In the genomic region with DNA sequence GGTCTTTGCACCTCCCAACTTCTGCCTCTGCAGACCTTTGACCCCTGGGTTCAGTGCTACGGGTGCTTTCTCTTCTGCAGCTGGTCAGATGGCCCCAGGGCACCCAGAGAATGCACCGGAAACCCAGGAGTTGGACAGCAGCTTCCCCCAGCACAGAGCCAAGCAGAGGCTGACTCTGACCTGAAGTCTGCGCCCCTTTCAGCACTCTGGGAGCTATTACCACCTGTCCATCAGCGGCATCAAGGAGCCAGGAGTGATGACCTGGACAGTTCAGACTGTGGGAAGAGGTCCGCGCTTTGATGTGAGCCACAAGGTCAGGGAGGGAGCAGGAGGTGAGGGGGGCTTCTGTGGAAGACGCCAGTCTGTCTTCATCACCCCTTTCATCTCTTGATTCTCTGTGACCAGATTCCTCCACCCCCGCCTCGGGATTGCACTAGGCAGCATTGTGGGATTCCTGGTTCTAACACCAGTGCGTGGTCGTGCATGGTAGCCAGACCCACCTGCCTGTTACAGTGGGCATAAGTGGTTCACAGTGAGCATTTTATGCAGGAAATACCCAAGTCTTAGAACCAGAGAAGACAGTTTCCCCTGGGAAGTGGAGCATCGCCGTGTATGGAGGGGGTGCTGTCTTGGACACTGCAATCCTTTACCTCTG, we compare ENCODE assay signal across 11 mouse cellular contexts. TPM values are rescaled to one million over a fixed set of nuclear protein-coding genes. Genes with fewer than 3 reads are reported as not detected.
A peak's percentile ranks its signal among the peaks of the same experiment; 100 is the strongest.
DNase-seq lines count a peak whose midpoint lies in the region; ATAC-seq and TF ChIP-seq lines count a peak whose summit lies in the region.
"Had no signal": no experiment of that assay in that cellular context is flagged by ENCODE, and none has a peak within 500 bp of the region (broad histone marks: within the 10 kb centered on the region; RNA-seq: fewer than 3 reads in every experiment).

No protein-coding gene starts in this region.

- DNase-seq in forebrain, embryonic 10.5 days (ENCODE audit: extremely low spot score, low spot score): peak; percentile 55
- DNase-seq in forebrain, postnatal 0 days: no peak
- DNase-seq in embryonic facial prominence, embryonic 10.5 days (ENCODE audit: low spot score): peak; percentile 78
- DNase-seq in kidney, adult 2 months: peak; percentile 27
- no peak for DNase-seq in adrenal gland, postnatal 36 days
- DNase-seq in cerebellum, adult 9-11 months: no peak
- DNase-seq in thymus, postnatal 0 days (ENCODE audit: low spot score): no peak

- no peak for ATAC-seq in forebrain, postnatal 0 days
- ATAC-seq in midbrain, embryonic 12.5 days (ENCODE audit: low FRiP score, low read depth): no peak
- ATAC-seq: Patski had no signal

- no peak overlapping the region for H3K4me2 ChIP-seq in forebrain, postnatal 0 days (ENCODE audit: low read depth)
- no peak overlapping the region for H3K4me2 ChIP-seq in midbrain, embryonic 12.5 days (replicated peaks)
- H3K4me2 ChIP-seq: liver, embryonic 15.5 days had no signal

- peaks cover 3% of the 10 kb centered on the region; the same call in 1 of the 2 replicates for H3K36me3 ChIP-seq in forebrain, embryonic 10.5 days (replicated peaks)
- H3K36me3 ChIP-seq in forebrain, postnatal 0 days (ENCODE audit: insufficient read depth): no peaks in the 10 kb centered on the region
- peaks cover under 1% of the 10 kb centered on the region; the same call in 1 of the 2 replicates for H3K36me3 ChIP-seq in embryonic facial prominence, embryonic 10.5 days (replicated peaks)
- no peaks in the 10 kb centered on the region for H3K36me3 ChIP-seq in kidney, adult 2 months (ENCODE audit: control insufficient read depth, insufficient read depth, low read length)
- no peaks in the 10 kb centered on the region for H3K36me3 ChIP-seq in midbrain, embryonic 12.5 days
- H3K36me3 ChIP-seq: liver, embryonic 15.5 days had no signal

- H3K27me3 ChIP-seq in forebrain, embryonic 10.5 days (ENCODE audit: poor library complexity, severe bottlenecking): peaks cover 54% of the 10 kb centered on the region
- H3K27me3 ChIP-seq in forebrain, postnatal 0 days (ENCODE audit: insufficient read depth, low read length): no peaks in the 10 kb centered on the region; the same call in 1 of the 2 replicates
- H3K27me3 ChIP-seq in embryonic facial prominence, embryonic 10.5 days (replicated peaks; ENCODE audit: low read depth, poor library complexity, severe bottlenecking): peaks cover 54% of the 10 kb centered on the region
- H3K27me3 ChIP-seq in kidney, adult 2 months (replicated peaks; ENCODE audit: control insufficient read depth, insufficient read depth, low read length): no peaks in the 10 kb centered on the region
- peaks cover 50% of the 10 kb centered on the region for H3K27me3 ChIP-seq in midbrain, embryonic 12.5 days
- H3K27me3 ChIP-seq: liver, embryonic 15.5 days; Patski had no signal

- no peaks in the 10 kb centered on the region for H3K9me3 ChIP-seq in forebrain, embryonic 10.5 days
- no peaks in the 10 kb centered on the region for H3K9me3 ChIP-seq in forebrain, postnatal 0 days (ENCODE audit: low read length)
- no peaks in the 10 kb centered on the region for H3K9me3 ChIP-seq in embryonic facial prominence, embryonic 10.5 days
- no peaks in the 10 kb centered on the region for H3K9me3 ChIP-seq in midbrain, embryonic 12.5 days
- H3K9me3 ChIP-seq: liver, embryonic 15.5 days had no signal

- no peak overlapping the region for H3K4me3 ChIP-seq in forebrain, embryonic 10.5 days
- H3K4me3 ChIP-seq in forebrain, postnatal 0 days (ENCODE audit: low read depth, low read length): no peak overlapping the region
- no peak overlapping the region for H3K4me3 ChIP-seq in embryonic facial prominence, embryonic 10.5 days
- H3K4me3 ChIP-seq in kidney, adult 2 months (ENCODE audit: insufficient read depth, low read depth, low read length): no peak overlapping the region
- H3K4me3 ChIP-seq in midbrain, embryonic 12.5 days: no peak overlapping the region
- H3K4me3 ChIP-seq: layer of hippocampus, adult 2 months; liver, embryonic 15.5 days had no signal

- H3K27ac ChIP-seq in forebrain, embryonic 10.5 days: peak overlapping the region; percentile 80
- no peak overlapping the region for H3K27ac ChIP-seq in forebrain, postnatal 0 days (ENCODE audit: low read depth, low read length)
- peak overlapping the region; percentile 76 for H3K27ac ChIP-seq in embryonic facial prominence, embryonic 10.5 days (replicated peaks)
- H3K27ac ChIP-seq in kidney, adult 2 months (ENCODE audit: insufficient read depth, low read depth, low read length): no peak overlapping the region
- no peak overlapping the region for H3K27ac ChIP-seq in midbrain, embryonic 12.5 days (replicated peaks)
- H3K27ac ChIP-seq: layer of hippocampus, adult 2 months; liver, embryonic 15.5 days had no signal

- TF ChIP-seq CTCF in forebrain, postnatal 0 days (IDR thresholded peaks at IDR 0.05; ENCODE audit: low read depth): no peak
- no peak for TF ChIP-seq CTCF in kidney, adult 2 months (conservative IDR thresholded peaks at IDR 0.05; ENCODE audit: insufficient read depth, insufficient read length, low read depth, low read length)

- peaks cover 44% of the 10 kb centered on the region for H3K4me1 ChIP-seq in forebrain, embryonic 10.5 days
- H3K4me1 ChIP-seq in forebrain, postnatal 0 days (ENCODE audit: insufficient read depth): no peaks in the 10 kb centered on the region
- peaks cover 41% of the 10 kb centered on the region for H3K4me1 ChIP-seq in embryonic facial prominence, embryonic 10.5 days
- no peaks in the 10 kb centered on the region for H3K4me1 ChIP-seq in kidney, adult 2 months (ENCODE audit: control insufficient read depth, insufficient read depth, low read length)
- peaks cover 9% of the 10 kb centered on the region for H3K4me1 ChIP-seq in midbrain, embryonic 12.5 days
- H3K4me1 ChIP-seq: liver, embryonic 15.5 days had no signal

- TF ChIP-seq POLR2A in kidney, adult 2 months (IDR thresholded peaks at IDR 0.05; ENCODE audit: low read depth, low read length): no peak

- WGBS in forebrain, embryonic 10.5 days: 71% methylated on average over 13 of the region's 13 CpGs
- WGBS in forebrain, postnatal 0 days: 85% methylated on average over 13 of the region's 13 CpGs
- WGBS in embryonic facial prominence, embryonic 10.5 days: 36% methylated on average over 13 of the region's 13 CpGs
- 73% methylated on average over 13 of the region's 13 CpGs for WGBS in kidney, adult 2 months
- 56% methylated on average over 13 of the region's 13 CpGs for WGBS in midbrain, embryonic 12.5 days

- no peak overlapping the region for H3K9ac ChIP-seq in forebrain, postnatal 0 days
- peak overlapping the region; percentile 39; the same call in 1 of the 2 replicates for H3K9ac ChIP-seq in midbrain, embryonic 12.5 days (replicated peaks)
- H3K9ac ChIP-seq: liver, embryonic 15.5 days had no signal

RNA-seq across cellular contexts. Expression of a gene that starts 15.9 kb away (rescaled TPM):
- polyA plus RNA-seq in forebrain, embryonic 10.5 days (2016; fragmentation: Nextera tagmentation; extraction: Ambion mirVana): 33.3 TPM in 2 replicates
- total RNA-seq in forebrain, postnatal 0 days (2014; rRNA removed): 9.2 and 10.9 TPM in 2 replicates
- polyA plus RNA-seq in forebrain, postnatal 0 days (2015; fragmentation: Nextera tagmentation; extraction: Ambion mirVana): 10.2 and 11.4 TPM in 2 replicates
- polyA plus RNA-seq in embryonic facial prominence, embryonic 10.5 days (2016; fragmentation: Nextera tagmentation; extraction: Ambion mirVana): 35.4 and 35.9 TPM in 2 replicates
- 10.1 and 10.7 TPM in 2 replicates for polyA plus RNA-seq in kidney, adult 2 months (2012; rRNA removed)
- polyA plus RNA-seq in midbrain, embryonic 12.5 days (2016; fragmentation: Nextera tagmentation; extraction: Ambion mirVana): 26.0 and 26.9 TPM in 2 replicates
- total RNA-seq in adrenal gland, postnatal 36 days (2021): 10 to 100 TPM; 17.7 to 19.0 TPM
- 34.7 and 39.2 TPM in 2 replicates for polyA plus RNA-seq in thymus, postnatal 0 days (2015; fragmentation: Nextera tagmentation; extraction: Ambion mirVana)

RNA-seq across cellular contexts. Expression of a gene that starts 15.9 kb away (rescaled TPM):
- 64.9 and 70.2 TPM in 2 replicates for polyA plus RNA-seq in forebrain, embryonic 10.5 days (2016; fragmentation: Nextera tagmentation; extraction: Ambion mirVana)
- 34.6 and 41.5 TPM in 2 replicates for total RNA-seq in forebrain, postnatal 0 days (2014; rRNA removed)
- 49.7 and 59.7 TPM in 2 replicates for polyA plus RNA-seq in forebrain, postnatal 0 days (2015; fragmentation: Nextera tagmentation; extraction: Ambion mirVana)
- 63.4 and 66.4 TPM in 2 replicates for polyA plus RNA-seq in embryonic facial prominence, embryonic 10.5 days (2016; fragmentation: Nextera tagmentation; extraction: Ambion mirVana)
- polyA plus RNA-seq in kidney, adult 2 months (2012; rRNA removed): 9.8 and 11.4 TPM in 2 replicates
- polyA plus RNA-seq in midbrain, embryonic 12.5 days (2016; fragmentation: Nextera tagmentation; extraction: Ambion mirVana): 69.3 and 70.1 TPM in 2 replicates
- total RNA-seq in adrenal gland, postnatal 36 days (2021): 10 to 100 TPM; 11.4 to 14.0 TPM
- 33.1 and 35.1 TPM in 2 replicates for polyA plus RNA-seq in thymus, postnatal 0 days (2015; fragmentation: Nextera tagmentation; extraction: Ambion mirVana)

Comparison
In these comparisons a context has a peak if more than half of its experiments do, and no peak if none do; other contexts are left out.
1. DNase-seq: peak in forebrain, embryonic 10.5 days (single experiment), embryonic facial prominence, embryonic 10.5 days (single experiment) and kidney, adult 2 months (single experiment); none in forebrain, postnatal 0 days (single experiment), adrenal gland, postnatal 36 days (0 of 2), cerebellum, adult 9-11 months (single experiment) and thymus, postnatal 0 days (single experiment).
2. H3K27ac ChIP-seq: peak in forebrain, embryonic 10.5 days (single experiment) and embryonic facial prominence, embryonic 10.5 days (single experiment); none in forebrain, postnatal 0 days (single experiment), kidney, adult 2 months (single experiment) and midbrain, embryonic 12.5 days (single experiment).